Mouse (Mus musculus) monocyte, adult 59 days (primary cell): ENCODE data around the gene Iqsec2. TPM values are rescaled to one million over a fixed set of nuclear protein-coding genes. Genes with fewer than 3 reads are reported as not detected.

Experiments used
- total RNA-seq, 2 experiments: library from RNA; stranded (reverse); gene quantifications; one replicate each; pipeline ENCODE4 v1.2.4; 2023

Gene Iqsec2
- total RNA-seq: 10 to 100 TPM; 21.5 to 31.4 TPM

GRCm38 (mm10) chrX:152143941-152144741 is at the start of gene Iqsec2:
Gene Iqsec2, plus strand, starts transcription at chrX:152144268.

DNA sequence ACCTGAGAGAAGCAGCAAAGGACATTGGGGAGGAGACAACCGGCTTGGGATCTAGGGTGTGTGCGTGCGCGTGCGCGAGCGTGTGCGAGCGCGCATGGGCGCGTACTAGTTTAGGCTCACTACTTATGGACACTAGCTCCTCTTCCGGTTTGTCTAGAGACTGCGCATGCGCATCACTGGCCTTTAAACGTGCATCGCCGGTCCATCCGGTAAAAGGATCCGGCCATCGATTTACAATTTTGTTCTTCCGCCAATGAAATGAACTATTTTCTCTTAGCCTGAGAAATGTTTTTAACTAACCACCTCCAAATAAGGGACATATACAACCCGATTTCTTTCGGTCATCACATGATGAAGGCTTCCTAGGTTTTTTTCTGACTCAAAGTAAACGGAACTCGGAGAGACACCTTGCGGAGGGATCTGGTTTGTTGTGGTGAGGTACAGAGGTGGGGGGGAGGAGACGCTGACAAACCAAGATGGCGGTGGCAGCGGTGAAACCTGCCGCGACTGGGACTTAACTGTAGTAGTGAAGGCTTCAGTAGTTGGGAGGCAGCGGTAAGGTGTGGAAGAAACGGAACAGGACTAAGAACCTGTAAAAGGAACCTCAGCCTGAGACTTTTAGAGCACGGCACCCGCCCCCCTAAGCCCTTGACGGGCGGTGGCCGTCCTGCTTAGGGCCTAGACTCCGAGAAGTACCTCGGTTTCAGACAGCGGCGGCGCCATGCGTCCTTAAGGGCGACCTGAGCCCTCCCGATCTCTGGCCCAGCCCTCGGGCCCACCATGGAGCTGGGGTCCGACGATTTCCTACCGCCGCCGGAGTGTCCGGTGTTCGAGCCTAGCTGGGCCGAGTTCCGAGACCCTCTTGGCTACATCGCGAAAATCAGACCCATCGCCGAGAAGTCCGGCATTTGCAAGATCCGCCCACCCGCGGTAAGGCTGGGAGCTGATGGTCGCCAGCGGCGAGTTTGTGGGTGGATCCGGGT is 89.0 kb downstream of the Iqsec2 start, which contains the start of gene Kdm5c:
Gene Kdm5c, plus strand, starts transcription at position 240 of the 983 bp plus-strand sequence.

Other genes starting within 250 kb of the Iqsec2 start
- gene Hsd17b10, start 142.4 kb upstream of the Iqsec2 start, total RNA-seq: 10 to 100 TPM; 41.2 to 51.8 TPM
- under 1 TPM; 0.31 to 0.70 TPM for gene Ribc1, start 128.0 kb upstream of the Iqsec2 start, total RNA-seq
- gene Smc1a, start 127.8 kb upstream of the Iqsec2 start, total RNA-seq: 100 to 1,000 TPM in 1 of 2 experiments, 10 to 100 TPM in 1; 85.7 to 120 TPM
- 100 to 1,000 TPM in 1 of 2 experiments, 10 to 100 TPM in 1; 79.3 to 111 TPM for gene Kdm5c, start 88.8 kb downstream of the Iqsec2 start, total RNA-seq
- 10 to 100 TPM in 1 of 2 experiments, 1 to 10 TPM in 1; 9.8 to 11.0 TPM for gene Kantr, start 183.2 kb downstream of the Iqsec2 start, total RNA-seq
- 10 to 100 TPM; 29.7 to 31.0 TPM for gene Tspyl2, start 198.2 kb downstream of the Iqsec2 start, total RNA-seq
- gene Gpr173, start 224.4 kb downstream of the Iqsec2 start, total RNA-seq: not detected